Mouse (Mus musculus): ENCODE data around the gene Pgpep1. TPM values are rescaled to one million over a fixed set of nuclear protein-coding genes. Genes with fewer than 3 reads are reported as not detected.

The Pgpep1 gene
- polyA plus RNA-seq, 1 experiment, result 18.2 TPM

GRCm38 (mm10) chr8:70601271-70601649 lies 58.9 kb downstream of the Pgpep1 start:
- DNase-seq (ENCODE audit: low read depth in 1 of 2, low spot score in 2 of 2), result peak; percentile 42 to 72
- 13% methylated on average over 26 of the region's 26 CpGs for WGBS
- H3K27ac ChIP-seq (ENCODE audit: insufficient read depth, low read length), result no peak overlapping the region
- no peak for TF ChIP-seq POLR2A (IDR thresholded peaks at IDR 0.05; ENCODE audit: low read depth, low read length)
- no peak for TF ChIP-seq CTCF (IDR thresholded peaks at IDR 0.05; ENCODE audit: extremely low read depth, insufficient read depth, insufficient read length, insufficient replicate concordance)
- peaks cover 12% of the 10 kb centered on the region for H3K36me3 ChIP-seq (ENCODE audit: control insufficient read depth, insufficient read depth, low read length)
- no peak overlapping the region for H3K4me3 ChIP-seq (ENCODE audit: extremely low read depth, insufficient read depth, insufficient read length)
- peaks cover 10% of the 10 kb centered on the region for H3K4me1 ChIP-seq (ENCODE audit: control insufficient read depth, insufficient read depth, insufficient read length)
- H3K27me3 ChIP-seq (ENCODE audit: control insufficient read depth, insufficient read depth, low read length), result no peaks in the 10 kb centered on the region

GRCm38 (mm10) chr8:70600473-70601270 lies 59.5 kb downstream of the Pgpep1 start:
- DNase-seq (ENCODE audit: low read depth in 1 of 2, low spot score in 2 of 2), result no peak
- H3K4me3 ChIP-seq (ENCODE audit: extremely low read depth, insufficient read depth, insufficient read length), result no peak overlapping the region
- H3K4me1 ChIP-seq (ENCODE audit: control insufficient read depth, insufficient read depth, insufficient read length), result peaks cover 10% of the 10 kb centered on the region
- H3K27ac ChIP-seq (ENCODE audit: insufficient read depth, low read length), result no peak overlapping the region
- WGBS, result 56% methylated on average over 10 of the region's 10 CpGs
- no peaks in the 10 kb centered on the region for H3K27me3 ChIP-seq (ENCODE audit: control insufficient read depth, insufficient read depth, low read length)
- TF ChIP-seq CTCF (IDR thresholded peaks at IDR 0.05; ENCODE audit: extremely low read depth, insufficient read depth, insufficient read length, insufficient replicate concordance) (no peak), POLR2A (IDR thresholded peaks at IDR 0.05; ENCODE audit: low read depth, low read length) (no peak)
- peaks cover 14% of the 10 kb centered on the region for H3K36me3 ChIP-seq (ENCODE audit: control insufficient read depth, insufficient read depth, low read length)

DNA sequence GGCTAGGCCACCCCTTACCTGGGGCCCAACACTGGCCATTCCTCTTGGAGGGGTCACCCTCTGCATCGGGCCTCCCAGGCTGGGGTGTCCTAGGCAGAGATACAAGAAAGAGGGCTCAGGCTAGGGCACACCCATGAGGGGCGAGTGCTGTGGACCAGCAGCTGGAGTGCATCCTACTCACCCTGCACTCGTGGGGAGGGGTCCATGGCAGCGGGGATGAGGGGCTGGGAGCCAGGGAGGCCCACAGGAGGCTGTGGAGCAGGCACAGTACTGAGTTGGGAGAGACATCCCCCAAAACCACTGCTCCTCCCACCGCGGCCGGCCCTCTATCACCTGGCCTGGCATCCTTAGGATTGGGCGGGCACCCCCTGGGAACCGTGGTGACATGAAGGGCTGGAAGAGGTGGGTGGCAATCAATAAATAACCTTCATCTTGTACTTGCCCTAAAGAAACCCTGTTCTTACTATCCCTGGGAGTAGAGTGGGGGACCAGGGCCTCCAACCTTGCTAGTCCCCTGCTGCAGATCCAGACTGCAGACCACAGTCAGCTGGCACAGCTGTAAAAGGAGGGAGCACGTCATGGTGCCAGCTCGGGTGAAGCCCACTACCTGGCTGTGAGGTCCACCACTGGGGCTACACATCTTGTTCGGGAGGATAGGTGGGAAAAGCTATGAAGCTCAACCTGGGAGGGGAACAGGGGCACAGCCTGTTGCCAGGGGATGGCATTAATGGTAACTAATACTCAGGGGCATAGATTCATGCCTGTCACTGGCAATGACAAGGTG lies 60.5 kb downstream of the Pgpep1 start:
- Histone ChIP-seq H3K4me3 (ENCODE audit: extremely low read depth, insufficient read depth, insufficient read length) (no peak overlapping the region), H3K27me3 (ENCODE audit: control insufficient read depth, insufficient read depth, low read length) (no peaks in the 10 kb centered on the region), H3K27ac (ENCODE audit: insufficient read depth, low read length) (no peak overlapping the region), H3K36me3 (ENCODE audit: control insufficient read depth, insufficient read depth, low read length) (peaks cover 14% of the 10 kb centered on the region), H3K4me1 (ENCODE audit: control insufficient read depth, insufficient read depth, insufficient read length) (peaks cover 16% of the 10 kb centered on the region)
- DNase-seq (ENCODE audit: low read depth in 1 of 2, low spot score in 2 of 2), result no peak
- WGBS, result 90% methylated on average over 12 of the region's 12 CpGs
- no peak for TF ChIP-seq CTCF (IDR thresholded peaks at IDR 0.05; ENCODE audit: extremely low read depth, insufficient read depth, insufficient read length, insufficient replicate concordance)

GRCm38 (mm10) chr8:70598722-70599121 lies 61.5 kb downstream of the Pgpep1 start:
- no peak for DNase-seq (ENCODE audit: low read depth in 1 of 2, low spot score in 2 of 2)
- no peak overlapping the region for H3K4me3 ChIP-seq (ENCODE audit: extremely low read depth, insufficient read depth, insufficient read length)
- 89% methylated on average over 10 of the region's 10 CpGs for WGBS
- TF ChIP-seq POLR2A (IDR thresholded peaks at IDR 0.05; ENCODE audit: low read depth, low read length) (no peak), CTCF (IDR thresholded peaks at IDR 0.05; ENCODE audit: extremely low read depth, insufficient read depth, insufficient read length, insufficient replicate concordance) (no peak)
- peaks cover 19% of the 10 kb centered on the region for H3K4me1 ChIP-seq (ENCODE audit: control insufficient read depth, insufficient read depth, insufficient read length)
- H3K27ac ChIP-seq (ENCODE audit: insufficient read depth, low read length), result no peak overlapping the region
- H3K36me3 ChIP-seq (ENCODE audit: control insufficient read depth, insufficient read depth, low read length), result peaks cover 14% of the 10 kb centered on the region
- no peaks in the 10 kb centered on the region for H3K27me3 ChIP-seq (ENCODE audit: control insufficient read depth, insufficient read depth, low read length)

DNA sequence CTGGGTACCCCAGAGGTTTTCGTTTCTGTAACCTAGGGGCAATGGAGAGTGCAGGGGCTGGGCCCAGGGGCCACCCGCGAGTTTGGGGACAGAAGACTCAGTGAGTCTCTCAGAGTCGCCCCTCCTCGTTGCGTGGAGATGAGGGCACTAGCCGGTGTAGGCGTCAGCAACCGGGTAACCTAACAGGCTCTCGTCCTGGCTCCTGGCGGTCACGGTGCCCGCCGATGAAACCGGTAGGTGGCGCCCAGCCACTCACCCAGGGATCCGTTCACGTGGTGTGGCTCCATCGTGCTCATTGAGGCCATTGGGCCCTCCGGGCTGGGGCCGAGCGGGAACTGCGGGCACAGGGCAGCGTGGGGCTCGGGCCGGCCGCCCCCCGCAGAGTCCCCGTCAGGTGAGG lies 61.9 kb downstream of the Pgpep1 start:
- no peak for DNase-seq (ENCODE audit: low read depth in 1 of 2, low spot score in 2 of 2)
- no peak overlapping the region for H3K27ac ChIP-seq (ENCODE audit: insufficient read depth, low read length)
- H3K27me3 ChIP-seq (ENCODE audit: control insufficient read depth, insufficient read depth, low read length), result no peaks in the 10 kb centered on the region
- no peak overlapping the region for H3K4me3 ChIP-seq (ENCODE audit: extremely low read depth, insufficient read depth, insufficient read length)
- peaks cover 19% of the 10 kb centered on the region for H3K4me1 ChIP-seq (ENCODE audit: control insufficient read depth, insufficient read depth, insufficient read length)
- 84% methylated on average over 29 of the region's 29 CpGs for WGBS
- no peak for TF ChIP-seq CTCF (IDR thresholded peaks at IDR 0.05; ENCODE audit: extremely low read depth, insufficient read depth, insufficient read length, insufficient replicate concordance)
- TF ChIP-seq POLR2A (IDR thresholded peaks at IDR 0.05; ENCODE audit: low read depth, low read length), result no peak
- H3K36me3 ChIP-seq (ENCODE audit: control insufficient read depth, insufficient read depth, low read length), result peaks cover 14% of the 10 kb centered on the region

GRCm38 (mm10) chr8:70597417-70598272 lies 62.5 kb downstream of the Pgpep1 start:
- TF ChIP-seq CTCF (IDR thresholded peaks at IDR 0.05; ENCODE audit: extremely low read depth, insufficient read depth, insufficient read length, insufficient replicate concordance) (no peak), POLR2A (IDR thresholded peaks at IDR 0.05; ENCODE audit: low read depth, low read length) (no peak)
- peaks cover 19% of the 10 kb centered on the region for H3K4me1 ChIP-seq (ENCODE audit: control insufficient read depth, insufficient read depth, insufficient read length)
- WGBS, result 97% methylated on average over 68 of the region's 68 CpGs

More at GRCm38 (mm10) chr8:70597417-70598272, 62.5 kb downstream of the Pgpep1 start:
- no peak overlapping the region for H3K4me3 ChIP-seq (ENCODE audit: extremely low read depth, insufficient read depth, insufficient read length)
- H3K36me3 ChIP-seq (ENCODE audit: control insufficient read depth, insufficient read depth, low read length), result peaks cover 14% of the 10 kb centered on the region
- H3K27ac ChIP-seq (ENCODE audit: insufficient read depth, low read length), result no peak overlapping the region
- DNase-seq (ENCODE audit: low read depth in 1 of 2, low spot score in 2 of 2), result no peak
- no peaks in the 10 kb centered on the region for H3K27me3 ChIP-seq (ENCODE audit: control insufficient read depth, insufficient read depth, low read length)
